Mouse (Mus musculus): ENCODE data around the gene Acpp. TPM values are rescaled to one million over a fixed set of nuclear protein-coding genes. Genes with fewer than 3 reads are reported as not detected.

Acpp gene
- polyA plus RNA-seq, 1 experiment from 2014 or later = 0.16 TPM

DNA sequence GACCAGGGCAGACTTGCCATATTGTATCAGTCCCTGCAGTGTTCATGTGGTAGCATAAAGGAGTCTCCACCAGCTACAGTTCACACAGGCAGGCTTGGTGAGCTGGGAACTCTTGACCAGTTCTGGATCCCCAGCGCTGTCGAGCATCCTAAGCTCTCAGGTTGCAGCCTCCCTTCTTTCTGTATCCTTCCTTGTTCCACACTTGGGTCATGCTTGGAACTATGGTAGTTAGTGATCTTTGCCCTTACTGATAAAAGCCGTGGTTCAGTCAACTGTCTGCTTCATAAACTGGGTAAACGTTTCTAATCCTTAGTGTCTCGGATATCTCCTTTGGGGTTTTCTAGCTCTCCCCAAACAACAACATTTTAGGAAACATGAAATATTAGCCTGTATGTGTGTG, 1.9 kb upstream of the Acpp start:
- Histone ChIP-seq H3K9me3 (no peaks in the 10 kb centered on the region), H3K9ac (no peak overlapping the region), H3K4me2 (no peak overlapping the region), H3K4me1 (replicated peaks) (peaks cover 10% of the 10 kb centered on the region), H3K27me3 (0 out of 2 replicates have a peak, but pooled peaks cover 3% of the 10 kb centered on the region), H3K36me3 (no peaks in the 10 kb centered on the region), H3K27ac (no peak overlapping the region), H3K4me3 (no peak overlapping the region)
- 93% methylated on average over 5 of the region's 5 CpGs for WGBS
- no peak for ATAC-seq (ENCODE audit: low FRiP score)

GRCm38 (mm10) chr9:104338489-104339427, 1.2 kb upstream of the Acpp start:
- ATAC-seq (ENCODE audit: low FRiP score) = no peak
- 86% methylated on average over 18 of the region's 18 CpGs for WGBS
- H3K27ac ChIP-seq = no peak overlapping the region
- H3K4me2 ChIP-seq = no peak overlapping the region
- H3K9ac ChIP-seq = no peak overlapping the region
- no peaks in the 10 kb centered on the region for H3K9me3 ChIP-seq
- H3K36me3 ChIP-seq = no peaks in the 10 kb centered on the region
- H3K4me1 ChIP-seq (replicated peaks) = peaks cover 10% of the 10 kb centered on the region
- no peak overlapping the region for H3K4me3 ChIP-seq
- H3K27me3 ChIP-seq = 0 out of 2 replicates have a peak, but pooled peaks cover 3% of the 10 kb centered on the region

- no peaks in the 10 kb centered on the region for H3K36me3 ChIP-seq
- no peak overlapping the region for H3K4me3 ChIP-seq
- 97% methylated on average over 5 of the region's 5 CpGs for WGBS
- H3K4me2 ChIP-seq = no peak overlapping the region
- H3K9me3 ChIP-seq = no peaks in the 10 kb centered on the region
- no peak overlapping the region for H3K9ac ChIP-seq
- no peak overlapping the region for H3K27ac ChIP-seq
- no peaks in the 10 kb centered on the region for H3K4me1 ChIP-seq (replicated peaks)
- no peak for ATAC-seq (ENCODE audit: low FRiP score)
- no peaks in the 10 kb centered on the region for H3K27me3 ChIP-seq
Measured at GRCm38 (mm10) chr9:104331301-104331700, 6.2 kb downstream of the Acpp start.

DNA sequence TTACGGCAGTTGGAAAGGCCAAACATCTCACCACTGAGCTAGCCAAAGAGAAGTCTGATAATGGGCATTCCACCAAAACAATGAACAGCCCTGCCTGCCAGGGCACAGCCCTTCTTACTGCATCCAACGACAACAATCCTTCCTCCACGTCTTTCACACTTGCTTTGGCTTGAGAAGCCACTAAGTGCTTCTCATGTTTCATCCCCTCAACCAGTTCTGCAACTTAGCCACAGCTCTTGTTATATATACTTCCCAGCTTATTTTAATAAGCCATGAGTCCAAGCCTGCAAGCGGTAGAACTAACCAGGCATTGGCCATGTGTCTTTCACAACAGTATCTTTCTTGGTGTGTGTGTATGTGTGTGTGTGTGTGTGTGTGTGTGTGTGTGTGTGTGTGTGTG, 8.9 kb downstream of the Acpp start:
- Histone ChIP-seq H3K9me3 (no peaks in the 10 kb centered on the region), H3K36me3 (no peaks in the 10 kb centered on the region), H3K4me2 (no peak overlapping the region), H3K4me3 (no peak overlapping the region), H3K9ac (no peak overlapping the region), H3K4me1 (replicated peaks) (no peaks in the 10 kb centered on the region), H3K27ac (no peak overlapping the region), H3K27me3 (no peaks in the 10 kb centered on the region)
- 82% methylated on average over 4 of the region's 4 CpGs for WGBS
- ATAC-seq (ENCODE audit: low FRiP score) = no peak

- no peak overlapping the region for H3K9ac ChIP-seq
- no peak overlapping the region for H3K4me2 ChIP-seq
- no peak overlapping the region for H3K4me3 ChIP-seq
- no peak for ATAC-seq (ENCODE audit: low FRiP score)
- no peaks in the 10 kb centered on the region for H3K27me3 ChIP-seq
- WGBS = 63% methylated on average over 7 of the region's 7 CpGs
- H3K9me3 ChIP-seq = no peaks in the 10 kb centered on the region
- no peaks in the 10 kb centered on the region for H3K36me3 ChIP-seq
- H3K27ac ChIP-seq = no peak overlapping the region
- no peaks in the 10 kb centered on the region for H3K4me1 ChIP-seq (replicated peaks)
Measured at GRCm38 (mm10) chr9:104321519-104321918, 16.0 kb downstream of the Acpp start.

GRCm38 (mm10) chr9:104316351-104316750, 21.2 kb downstream of the Acpp start:
- Histone ChIP-seq H3K4me2 (no peak overlapping the region), H3K9me3 (no peaks in the 10 kb centered on the region), H3K27me3 (0 out of 2 replicates have a peak, but pooled peaks cover 3% of the 10 kb centered on the region), H3K4me3 (no peak overlapping the region), H3K9ac (no peak overlapping the region), H3K4me1 (replicated peaks) (no peaks in the 10 kb centered on the region), H3K27ac (no peak overlapping the region), H3K36me3 (no peaks in the 10 kb centered on the region)
- 91% methylated on average over 11 of the region's 11 CpGs for WGBS
- ATAC-seq (ENCODE audit: low FRiP score) = no peak

- ATAC-seq (ENCODE audit: low FRiP score) = no peak
Measured at GRCm38 (mm10) chr9:104315499-104315898, 22.0 kb downstream of the Acpp start.

DNA sequence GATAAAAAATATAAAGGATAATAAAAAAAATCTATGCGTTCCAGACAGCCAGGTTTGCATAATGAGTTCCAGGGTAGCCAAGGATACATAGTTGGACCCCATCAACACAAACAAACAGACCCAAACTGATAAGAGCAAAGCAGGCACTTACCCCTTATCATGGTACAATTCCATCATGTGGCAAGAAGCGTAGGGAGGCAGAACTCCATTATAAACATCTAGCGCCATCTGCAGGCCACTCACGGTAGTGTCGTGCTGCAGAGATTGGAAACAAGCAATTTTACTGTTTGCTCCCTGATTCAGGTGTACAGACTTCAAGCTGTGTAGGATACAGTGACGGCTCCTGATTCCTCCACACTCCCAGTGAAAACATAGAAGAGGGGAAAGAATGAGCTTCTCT, 30.8 kb downstream of the Acpp start:
- Histone ChIP-seq H3K4me1 (replicated peaks) (no peaks in the 10 kb centered on the region), H3K9ac (no peak overlapping the region), H3K27ac (no peak overlapping the region), H3K4me2 (no peak overlapping the region), H3K36me3 (no peaks in the 10 kb centered on the region), H3K9me3 (no peaks in the 10 kb centered on the region), H3K4me3 (no peak overlapping the region), H3K27me3 (no peaks in the 10 kb centered on the region)
- WGBS = 14% methylated on average over 6 of the region's 6 CpGs
- no peak for ATAC-seq (ENCODE audit: low FRiP score)

More at GRCm38 (mm10) chr9:104315499-104315898, 22.0 kb downstream of the Acpp start:
- Histone ChIP-seq H3K4me3 (no peak overlapping the region), H3K4me1 (replicated peaks) (no peaks in the 10 kb centered on the region), H3K9me3 (no peaks in the 10 kb centered on the region), H3K4me2 (no peak overlapping the region), H3K27ac (no peak overlapping the region), H3K36me3 (no peaks in the 10 kb centered on the region), H3K27me3 (0 out of 2 replicates have a peak, but pooled peaks cover 3% of the 10 kb centered on the region), H3K9ac (no peak overlapping the region)
- 14% methylated on average over 10 of the region's 10 CpGs for WGBS

GRCm38 (mm10) chr9:104305333-104306111, 32.0 kb downstream of the Acpp start:
- WGBS = 93% methylated on average over 6 of the region's 6 CpGs
- Histone ChIP-seq H3K36me3 (no peaks in the 10 kb centered on the region), H3K27ac (no peak overlapping the region), H3K4me2 (no peak overlapping the region), H3K27me3 (no peaks in the 10 kb centered on the region), H3K9ac (no peak overlapping the region), H3K9me3 (no peaks in the 10 kb centered on the region), H3K4me3 (no peak overlapping the region), H3K4me1 (replicated peaks) (no peaks in the 10 kb centered on the region)
- no peak for ATAC-seq (ENCODE audit: low FRiP score)

DNA sequence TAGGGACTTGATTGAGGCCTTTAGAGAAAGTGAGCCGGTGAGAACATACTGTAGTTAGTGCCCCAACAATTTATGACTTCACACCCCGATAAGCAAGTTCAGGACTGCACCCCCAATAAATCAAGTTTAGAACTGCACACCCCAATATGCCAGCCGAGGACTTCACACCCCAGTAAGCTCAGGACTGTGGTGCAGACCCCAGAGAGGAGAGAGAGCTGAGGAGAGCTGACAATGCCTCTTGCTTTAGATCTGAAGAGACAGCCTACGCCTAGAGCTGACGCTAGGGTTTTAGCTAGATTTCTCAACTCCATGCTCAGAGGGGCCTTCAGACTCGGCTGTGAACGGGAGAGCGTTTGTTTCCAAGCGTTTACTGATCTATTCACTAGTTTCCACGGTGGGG, 32.7 kb downstream of the Acpp start:
- Histone ChIP-seq H3K36me3 (no peaks in the 10 kb centered on the region), H3K27ac (no peak overlapping the region), H3K9ac (no peak overlapping the region), H3K4me1 (replicated peaks) (no peaks in the 10 kb centered on the region), H3K27me3 (no peaks in the 10 kb centered on the region), H3K9me3 (no peaks in the 10 kb centered on the region), H3K4me2 (no peak overlapping the region), H3K4me3 (no peak overlapping the region)
- WGBS = 79% methylated on average over 10 of the region's 10 CpGs
- no peak for ATAC-seq (ENCODE audit: low FRiP score)

DNA sequence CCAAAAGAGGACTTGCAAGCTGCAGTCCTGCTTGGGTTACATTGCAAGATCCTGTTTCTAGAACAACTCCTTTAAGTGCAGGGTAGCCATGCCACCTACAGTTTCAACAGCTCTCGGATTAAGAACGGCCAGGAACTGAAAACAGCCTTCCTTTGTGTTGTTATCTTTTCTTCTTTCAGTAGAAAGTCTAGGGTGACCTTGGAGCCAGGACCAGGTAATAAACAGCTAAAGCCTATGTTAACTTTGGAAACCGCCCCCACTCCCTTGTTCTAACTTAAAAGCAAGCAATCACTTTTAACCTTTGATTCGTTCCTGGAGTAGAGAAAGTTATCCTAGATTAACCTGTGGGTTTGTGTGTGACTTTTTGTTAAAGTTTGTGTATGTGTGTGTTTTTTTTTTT, 33.2 kb downstream of the Acpp start:
- WGBS = 81% methylated on average over 4 of the region's 4 CpGs
- no peaks in the 10 kb centered on the region for H3K4me1 ChIP-seq (replicated peaks)
- no peak for ATAC-seq (ENCODE audit: low FRiP score)
- no peaks in the 10 kb centered on the region for H3K27me3 ChIP-seq
- no peaks in the 10 kb centered on the region for H3K9me3 ChIP-seq
- no peak overlapping the region for H3K4me2 ChIP-seq
- H3K9ac ChIP-seq = no peak overlapping the region
- H3K36me3 ChIP-seq = no peaks in the 10 kb centered on the region
- no peak overlapping the region for H3K27ac ChIP-seq
- no peak overlapping the region for H3K4me3 ChIP-seq

DNA sequence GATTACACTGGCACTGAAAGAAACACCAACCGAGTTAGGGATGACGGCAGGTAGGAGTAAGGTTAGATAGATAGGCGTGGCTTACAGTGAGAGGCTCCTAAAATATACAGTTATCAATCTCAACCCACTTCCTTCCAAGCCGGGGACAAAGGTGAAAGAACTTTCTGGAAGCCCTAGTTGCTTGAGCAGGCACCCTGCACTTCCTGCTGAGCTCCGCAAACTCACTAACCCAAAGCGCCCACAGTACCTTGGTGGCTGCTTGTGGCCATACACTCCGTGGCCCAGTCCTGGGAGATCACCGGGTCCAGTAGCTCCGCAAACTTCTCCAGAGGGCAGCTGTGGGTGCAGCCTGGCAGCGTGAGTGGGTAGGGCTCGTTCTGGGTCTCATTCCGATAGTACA, 37.0 kb downstream of the Acpp start:
- Histone ChIP-seq H3K36me3 (no peaks in the 10 kb centered on the region), H3K9me3 (no peaks in the 10 kb centered on the region), H3K4me2 (no peak overlapping the region), H3K9ac (no peak overlapping the region), H3K4me1 (replicated peaks) (no peaks in the 10 kb centered on the region), H3K27ac (no peak overlapping the region), H3K4me3 (no peak overlapping the region), H3K27me3 (no peaks in the 10 kb centered on the region)
- ATAC-seq (ENCODE audit: low FRiP score) = no peak
- 85% methylated on average over 12 of the region's 12 CpGs for WGBS

Data from hindbrain, embryonic 13.5 days (tissue).